Mouse (Mus musculus): ENCODE measurements at regions not wholly inside any gene's neighbourhood (a gene's known extent, or its start where the extent isn't known, plus 50 kb on each side); places are given as distances from the start of the nearest gene placed in this dataset.

GRCm38 (mm10) chr17:62423476-62424385, 457.4 kb downstream of the Efna5 start:
- intact Hi-C loops (cut with DNase I): no loop called here
- DNase-seq (ENCODE audit: low spot score in 2 of 2): no peak

GRCm38 (mm10) chr17:62417584-62417983, 463.5 kb downstream of the Efna5 start:
- no peak for DNase-seq (ENCODE audit: low spot score in 2 of 2)
- intact Hi-C loops (cut with DNase I): no loop called here

DNA sequence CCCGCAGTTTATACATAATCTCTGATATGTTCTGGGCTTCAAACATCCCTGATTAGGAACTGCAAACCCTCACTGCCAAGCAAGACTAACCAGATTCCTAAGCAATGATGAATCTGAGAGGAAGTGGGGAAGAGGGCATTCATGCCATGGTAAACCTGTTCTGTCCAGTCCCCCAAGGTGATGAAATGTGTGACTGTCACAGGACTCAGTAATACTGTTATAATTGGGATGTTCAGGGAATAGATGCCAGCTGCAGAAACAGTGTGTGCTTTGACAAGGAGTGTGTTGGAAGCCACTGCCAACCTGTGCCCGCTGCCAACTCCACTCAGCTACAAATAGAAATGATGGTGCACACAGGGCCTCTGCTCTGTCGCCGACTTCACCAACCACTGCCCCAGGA, 466.0 kb downstream of the Efna5 start:
- intact Hi-C loops (cut with DNase I): no loop called here

GRCm38 (mm10) chr17:62412666-62413180, 468.4 kb downstream of the Efna5 start:
- intact Hi-C loops (cut with DNase I): no loop called here

More for the DNA sequence above, 466.0 kb downstream of the Efna5 start:
- DNase-seq (ENCODE audit: low spot score in 2 of 2): peak; percentile 7 to 17

DNA sequence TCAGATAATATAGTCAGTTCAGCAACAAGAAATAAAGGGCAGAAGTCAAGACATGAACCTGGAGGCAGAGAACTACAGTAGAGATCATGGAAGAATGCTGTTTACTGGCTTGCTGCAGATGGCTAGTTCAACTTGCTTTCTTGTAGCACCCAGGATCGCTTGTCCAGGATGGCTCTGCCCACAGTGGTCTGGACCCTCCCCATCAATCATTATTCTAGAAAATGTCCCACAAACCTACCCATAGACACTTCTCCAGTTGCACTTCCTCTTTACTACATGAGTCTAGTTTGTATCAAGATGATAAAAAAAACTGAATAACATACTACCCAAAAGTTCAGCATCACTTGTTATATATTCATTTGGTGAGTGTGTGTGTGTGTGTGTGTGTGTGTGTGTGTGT, 477.4 kb downstream of the Efna5 start:
- no peak for DNase-seq (ENCODE audit: low spot score in 2 of 2)
- intact Hi-C loops (cut with DNase I): no loop called here

More at GRCm38 (mm10) chr17:62412666-62413180, 468.4 kb downstream of the Efna5 start:
- DNase-seq (ENCODE audit: low spot score in 2 of 2): no peak

- intact Hi-C loops (cut with DNase I): no loop called here
- no peak for DNase-seq (ENCODE audit: low spot score in 2 of 2)
Measured at GRCm38 (mm10) chr17:62393355-62394006, 487.6 kb downstream of the Efna5 start.

DNA sequence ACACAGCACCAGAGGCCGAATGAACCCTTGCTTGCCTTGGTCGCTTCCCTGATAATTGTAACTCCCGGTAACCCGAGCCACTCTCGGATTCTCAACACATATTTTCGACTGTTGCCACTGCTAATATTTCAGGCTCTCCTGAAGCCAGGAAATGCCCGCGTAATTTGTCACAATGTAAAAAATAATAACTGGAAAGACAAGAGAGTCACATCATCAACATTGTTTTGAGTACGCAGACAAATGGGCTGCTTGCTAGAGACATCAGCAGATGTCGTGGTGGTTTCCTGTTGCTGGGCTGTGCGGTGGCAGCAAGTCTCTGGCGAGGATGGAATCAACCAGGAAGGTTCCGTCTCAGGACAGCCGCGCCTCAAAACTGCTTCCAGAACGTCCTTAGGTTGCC, 497.1 kb downstream of the Efna5 start:
- no peak for DNase-seq (ENCODE audit: low spot score in 2 of 2)
- intact Hi-C loops (cut with DNase I): no loop called here

DNA sequence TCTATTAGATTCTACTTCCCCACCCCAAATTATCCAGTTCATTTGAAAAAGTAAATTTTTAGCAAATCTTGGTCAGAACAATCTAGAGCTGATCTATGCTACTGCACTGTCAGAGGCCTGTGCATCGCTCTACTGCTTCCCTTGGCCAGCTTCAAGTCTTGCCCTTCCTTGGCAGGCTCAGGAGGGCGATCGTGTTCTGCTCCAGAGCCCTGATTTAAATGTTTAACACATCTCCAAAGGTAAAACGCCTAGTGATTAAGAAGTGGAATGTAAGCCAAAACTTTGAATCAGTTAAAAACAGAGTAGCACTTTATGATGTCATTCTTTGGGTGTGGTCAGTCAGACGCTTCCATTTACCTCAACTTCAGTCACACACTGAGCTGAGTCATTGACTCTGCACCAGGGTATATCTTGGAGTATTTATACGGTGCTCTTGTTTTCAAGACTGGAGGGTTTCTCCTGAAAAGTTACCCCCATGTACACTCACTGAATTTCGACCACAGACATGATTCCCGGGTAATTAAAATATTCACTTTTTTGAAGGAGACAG, 502.2 kb downstream of the Efna5 start:
- no peak for DNase-seq (ENCODE audit: low spot score in 2 of 2)
- intact Hi-C loops (cut with DNase I): no loop called here

GRCm38 (mm10) chr17:62369100-62369499, 512.0 kb downstream of the Efna5 start:
- intact Hi-C loops (cut with DNase I): no loop called here
- no peak for DNase-seq (ENCODE audit: low spot score in 2 of 2)

DNA sequence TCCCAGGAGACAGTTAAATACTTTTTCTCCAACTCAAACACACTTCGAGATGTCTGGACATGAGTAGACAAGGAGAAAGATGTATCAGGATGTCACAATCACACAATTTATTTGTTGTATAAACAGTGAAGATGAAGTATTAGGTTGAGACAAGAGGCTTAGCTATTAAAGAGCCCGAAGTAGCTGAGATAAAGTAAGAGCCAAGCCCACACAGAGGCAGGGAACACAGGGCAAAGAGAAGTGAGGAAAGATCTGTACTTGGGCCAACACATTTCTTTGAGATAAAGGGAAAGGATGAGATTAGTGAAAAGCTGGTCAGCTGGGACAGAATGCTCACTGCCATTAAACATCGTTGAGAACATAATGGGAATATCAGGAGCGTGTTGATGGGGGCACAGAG, 513.2 kb downstream of the Efna5 start:
- intact Hi-C loops (cut with DNase I): no loop called here
- no peak for DNase-seq (ENCODE audit: low spot score in 2 of 2)

DNA sequence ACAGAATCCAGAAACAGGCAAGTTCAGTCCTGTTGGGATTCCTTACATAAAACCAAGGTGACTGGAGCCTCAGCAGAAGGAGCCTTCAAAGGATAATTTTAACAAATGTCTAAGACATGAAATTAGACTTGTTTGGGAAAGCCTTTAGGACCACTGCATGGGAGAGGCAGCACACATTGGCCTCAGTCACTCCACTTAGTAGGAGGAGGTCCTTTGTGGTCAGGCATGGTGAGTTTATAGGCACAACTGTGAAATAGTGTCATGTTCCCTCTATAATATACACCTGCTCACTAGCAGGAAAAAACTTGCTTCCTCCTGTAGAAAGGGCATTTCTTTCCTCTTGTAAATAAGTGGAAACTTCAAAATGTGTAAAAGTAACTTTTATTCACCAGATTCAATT, 522.8 kb downstream of the Efna5 start:
- intact Hi-C loops (cut with DNase I): no loop called here
- no peak for DNase-seq (ENCODE audit: low spot score in 2 of 2)

- DNase-seq (ENCODE audit: low spot score in 2 of 2): no peak
- intact Hi-C loops (cut with DNase I): no loop called here
Measured at GRCm38 (mm10) chr17:62337890-62338557, 543.1 kb downstream of the Efna5 start.

- intact Hi-C loops (cut with DNase I): no loop called here
- DNase-seq (ENCODE audit: low spot score in 2 of 2): peak in 1 of 2 experiments; percentile 13
Measured at GRCm38 (mm10) chr17:62330226-62330625, 550.9 kb downstream of the Efna5 start.

GRCm38 (mm10) chr17:62326844-62327243, 554.3 kb downstream of the Efna5 start:
- no peak for DNase-seq (ENCODE audit: low spot score in 2 of 2)
- intact Hi-C loops (cut with DNase I): no loop called here

- DNase-seq (ENCODE audit: low spot score in 2 of 2): no peak
- intact Hi-C loops (cut with DNase I): no loop called here
Measured at GRCm38 (mm10) chr17:62319033-62319432, 562.1 kb downstream of the Efna5 start.

DNA sequence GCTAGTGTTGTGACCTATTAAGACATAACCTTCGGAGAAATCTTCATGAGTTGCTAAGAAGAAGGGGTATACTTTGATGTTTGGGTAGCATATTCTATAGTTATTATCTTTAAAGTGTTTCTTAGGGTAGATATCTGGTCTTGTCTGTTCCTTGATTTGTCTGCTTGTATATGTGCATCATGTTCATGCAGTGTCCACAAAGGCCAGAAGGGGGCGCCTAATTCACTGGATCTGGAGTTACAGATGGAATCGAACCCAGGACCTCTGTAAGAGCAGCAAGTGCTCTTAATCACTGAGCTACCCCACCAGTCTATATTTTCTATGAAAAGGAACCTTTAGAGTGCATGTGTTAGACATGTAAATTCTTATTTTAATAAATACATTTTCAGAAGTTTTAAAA, 571.1 kb downstream of the Efna5 start:
- no peak for DNase-seq (ENCODE audit: low spot score in 2 of 2)
- intact Hi-C loops (cut with DNase I): no loop called here

DNA sequence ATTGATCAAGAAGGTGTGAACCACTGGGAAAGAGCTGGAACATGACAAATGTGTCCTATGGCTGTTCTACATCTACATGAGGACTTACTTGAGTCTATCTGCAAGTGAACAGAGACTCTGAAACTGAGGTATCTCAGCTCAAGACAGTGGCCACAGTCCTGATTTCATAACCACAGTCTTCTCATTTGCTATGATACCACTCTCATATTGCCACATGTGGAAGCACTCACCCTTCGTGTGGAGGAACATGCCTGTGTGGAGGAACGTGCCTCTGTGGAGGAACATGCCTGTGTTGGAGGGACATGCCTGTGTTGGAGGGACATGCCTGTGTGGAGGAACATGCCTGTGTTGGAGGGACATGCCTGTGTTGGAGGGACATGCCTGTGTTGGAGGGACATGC, 574.0 kb downstream of the Efna5 start:
- intact Hi-C loops (cut with DNase I): no loop called here
- DNase-seq (ENCODE audit: low spot score in 2 of 2): no peak

DNA sequence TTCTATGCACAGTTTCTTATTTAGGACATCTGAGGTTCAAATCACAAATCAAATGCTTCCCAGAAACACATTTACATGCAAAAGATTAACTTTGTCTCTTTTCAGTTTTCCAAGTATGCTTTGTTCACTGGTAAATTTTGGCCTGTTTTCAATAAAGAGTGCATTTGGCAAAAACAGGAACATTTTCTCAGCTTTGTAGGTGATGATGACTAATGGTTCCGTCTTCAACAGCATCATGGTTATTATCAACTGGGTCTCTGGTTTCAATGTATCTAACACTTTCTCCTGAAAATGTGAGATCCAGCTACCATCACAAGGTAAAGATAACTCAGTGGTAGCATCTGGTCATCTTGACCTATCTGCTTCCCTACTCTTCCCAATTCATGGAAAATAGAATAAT, 574.6 kb downstream of the Efna5 start:
- intact Hi-C loops (cut with DNase I): no loop called here

DNA sequence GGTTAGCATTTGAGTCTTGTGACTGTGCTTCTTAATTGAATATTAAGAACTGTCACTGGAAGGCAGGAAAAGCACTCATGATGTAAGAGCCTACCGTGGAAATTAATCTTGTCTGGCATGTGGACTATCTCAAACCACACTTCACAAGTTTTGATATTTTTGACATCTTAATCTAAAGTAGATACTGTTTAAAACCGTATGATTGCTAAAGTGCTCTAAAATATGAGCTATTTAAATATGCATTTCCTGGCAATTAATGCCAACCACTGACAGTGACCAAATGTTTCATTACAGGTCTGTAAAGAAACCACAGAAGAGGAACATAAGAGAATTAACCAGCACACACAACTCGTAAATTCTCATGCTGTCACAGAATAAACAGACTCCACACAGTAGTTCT, 576.0 kb downstream of the Efna5 start:
- DNase-seq (ENCODE audit: low spot score in 2 of 2): no peak
- intact Hi-C loops (cut with DNase I): no loop called here

More for the DNA sequence above, 574.6 kb downstream of the Efna5 start:
- DNase-seq (ENCODE audit: low spot score in 2 of 2): no peak

- intact Hi-C loops (cut with DNase I): no loop called here
- DNase-seq (ENCODE audit: low spot score in 2 of 2): no peak
Measured at GRCm38 (mm10) chr17:62304073-62304472, 577.0 kb downstream of the Efna5 start.

All from left cerebral cortex, postnatal 36 days (tissue).